Mouse (Mus musculus): ENCODE data around the gene Anapc2. TPM values are rescaled to one million over a fixed set of nuclear protein-coding genes. Genes with fewer than 3 reads are reported as not detected.
A peak's percentile ranks its signal among the peaks of the same experiment; 100 is the strongest.

Gene Anapc2
- polyA plus RNA-seq (2015; fragmentation: Nextera tagmentation; extraction: Ambion mirVana), result 134 and 136 TPM in 2 replicates

DNA sequence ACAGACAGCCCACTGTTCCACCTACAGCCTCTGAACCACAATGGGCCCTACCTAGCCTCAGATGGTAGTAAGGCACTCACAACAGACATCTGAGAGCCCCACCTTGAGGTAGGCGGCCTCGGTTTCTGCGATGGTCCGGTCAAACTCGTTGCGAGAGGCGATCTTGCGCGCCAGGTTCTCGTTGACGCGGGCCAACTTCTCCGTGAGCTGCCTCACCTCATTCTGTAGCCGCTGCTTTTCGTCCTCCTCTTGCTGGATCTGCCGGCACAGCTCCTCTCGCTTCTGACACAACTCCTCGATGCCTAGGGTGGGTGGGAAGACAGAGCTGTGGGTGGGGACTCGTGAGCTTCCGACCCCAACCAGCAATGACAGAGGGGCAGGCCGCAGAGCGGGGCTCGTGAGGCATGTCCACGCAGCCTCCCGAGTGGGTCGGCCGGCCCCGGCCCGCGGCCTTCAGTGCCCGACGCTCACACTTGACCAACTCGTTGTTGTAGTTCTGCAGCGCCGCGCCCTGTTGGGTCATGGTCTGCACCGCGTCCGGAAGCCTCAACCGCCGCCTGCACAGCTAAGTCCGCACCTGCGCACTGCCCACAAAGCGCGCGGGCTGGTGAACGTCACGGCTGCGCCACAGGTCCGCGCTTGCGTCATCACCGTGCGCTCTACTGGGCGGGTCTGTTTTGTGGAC, at the start of gene Anapc2, which contains the start of gene Ssna1:
Gene Anapc2, plus strand, starts transcription at position 652 of the 685 bp plus-strand sequence.
Gene Ssna1, minus strand, starts transcription at position 612 of the 685 bp plus-strand sequence.
- Histone ChIP-seq H3K4me3 (replicated peaks) (peak within 1 kb of the TSS; percentile 87), H3K4me1 (peaks cover 38% of the 10 kb centered on the region), H3K27ac (replicated peaks) (peak within 1 kb of the TSS; percentile 90), H3K36me3 (peaks cover 62% of the 10 kb centered on the region), H3K9me3 (replicated peaks) (no peaks in the 10 kb centered on the region), H3K4me2 (replicated peaks) (peak within 1 kb of the TSS; percentile 96), H3K9ac (peak within 1 kb of the TSS; percentile 97), H3K27me3 (no peaks in the 10 kb centered on the region)
- peak; percentile 93 for ATAC-seq (ENCODE audit: insufficient number of reproducible peaks, low FRiP score, low TSS enrichment, low read depth)
- under 1% methylated on average over 55 of the region's 55 CpGs for WGBS

DNA sequence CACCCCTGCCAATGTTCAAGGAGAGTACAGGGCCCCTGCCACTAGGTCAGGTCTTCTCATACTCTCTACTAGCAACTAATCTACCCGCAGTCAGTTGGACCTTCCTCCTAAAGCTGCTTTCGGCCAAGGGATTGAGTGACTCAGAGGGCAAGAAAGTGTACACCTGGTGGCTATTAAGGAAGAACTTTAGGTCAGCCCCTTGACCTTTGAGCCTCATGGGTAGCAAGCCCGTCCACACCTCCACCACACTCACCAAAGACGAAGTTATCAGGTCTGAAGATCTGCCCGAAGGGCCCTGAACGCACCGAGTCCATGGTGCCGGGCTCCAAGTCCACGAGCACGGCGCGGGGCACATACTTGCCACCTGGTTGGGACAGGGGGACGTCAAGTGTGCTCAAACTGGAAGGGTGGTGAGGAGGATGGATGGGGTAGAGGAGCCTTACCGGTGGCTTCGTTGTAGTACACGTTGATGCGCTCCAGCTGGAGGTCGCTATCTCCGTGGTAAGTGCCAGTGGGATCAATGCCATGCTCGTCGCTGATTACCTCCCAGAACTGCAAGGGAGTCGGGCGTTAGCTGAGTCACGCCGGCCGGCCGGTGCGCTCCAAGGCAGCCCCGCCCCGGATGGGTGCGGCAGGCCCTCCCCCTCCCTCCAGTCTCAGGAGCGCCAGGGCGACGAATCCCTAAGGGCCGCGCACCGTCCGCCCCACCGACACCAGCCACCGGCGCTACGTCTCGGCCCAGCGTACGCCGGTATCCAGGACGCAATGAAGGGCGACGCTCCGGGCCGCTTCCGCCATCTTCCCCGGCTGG, 48.4 kb upstream of the Anapc2 start:
- H3K27me3 ChIP-seq, result no peaks in the 10 kb centered on the region
- H3K4me2 ChIP-seq (replicated peaks), result peak overlapping the region; percentile 87
- peaks cover 24% of the 10 kb centered on the region for H3K4me1 ChIP-seq
- peak overlapping the region; percentile 96 for H3K4me3 ChIP-seq (replicated peaks)
- H3K9me3 ChIP-seq (replicated peaks), result no peaks in the 10 kb centered on the region
- under 1% methylated on average over 52 of the region's 53 CpGs for WGBS
- 0 out of 2 replicates have a peak, but pooled peaks cover 8% of the 10 kb centered on the region for H3K36me3 ChIP-seq
- peak overlapping the region; percentile 96 for H3K27ac ChIP-seq (replicated peaks)
- ATAC-seq (ENCODE audit: insufficient number of reproducible peaks, low FRiP score, low TSS enrichment, low read depth), result peak; percentile 16
- H3K9ac ChIP-seq, result peak overlapping the region; percentile 79

DNA sequence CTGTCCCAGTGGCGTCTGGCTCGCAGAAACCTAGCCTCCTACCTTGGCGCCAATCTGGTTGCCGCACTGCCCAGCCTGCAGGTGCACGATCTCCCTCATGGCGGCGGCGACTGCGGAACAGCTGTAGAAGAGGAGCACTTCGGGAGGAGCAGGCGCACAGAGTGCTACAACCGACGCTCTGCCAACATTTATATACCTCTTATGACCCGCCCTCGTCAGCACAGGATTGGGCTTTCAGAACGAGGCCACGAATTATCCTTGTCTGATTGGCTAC, 47.8 kb upstream of the Anapc2 start, which contains the start of gene Tubb4b:
Gene Tubb4b, minus strand, starts transcription at position 211 of the 274 bp plus-strand sequence.
- Histone ChIP-seq H3K4me2 (replicated peaks) (peak within 1 kb of the TSS; percentile 87), H3K4me3 (replicated peaks) (peak within 1 kb of the TSS; percentile 96), H3K27me3 (no peaks in the 10 kb centered on the region), H3K36me3 (0 out of 2 replicates have a peak, but pooled peaks cover 8% of the 10 kb centered on the region), H3K9me3 (replicated peaks) (no peaks in the 10 kb centered on the region), H3K4me1 (peaks cover 27% of the 10 kb centered on the region), H3K27ac (replicated peaks) (peak within 1 kb of the TSS; percentile 97), H3K9ac (peak within 1 kb of the TSS; percentile 79)
- ATAC-seq (ENCODE audit: insufficient number of reproducible peaks, low FRiP score, low TSS enrichment, low read depth), result no peak
- WGBS, result under 1% methylated on average over 17 of the region's 17 CpGs

DNA sequence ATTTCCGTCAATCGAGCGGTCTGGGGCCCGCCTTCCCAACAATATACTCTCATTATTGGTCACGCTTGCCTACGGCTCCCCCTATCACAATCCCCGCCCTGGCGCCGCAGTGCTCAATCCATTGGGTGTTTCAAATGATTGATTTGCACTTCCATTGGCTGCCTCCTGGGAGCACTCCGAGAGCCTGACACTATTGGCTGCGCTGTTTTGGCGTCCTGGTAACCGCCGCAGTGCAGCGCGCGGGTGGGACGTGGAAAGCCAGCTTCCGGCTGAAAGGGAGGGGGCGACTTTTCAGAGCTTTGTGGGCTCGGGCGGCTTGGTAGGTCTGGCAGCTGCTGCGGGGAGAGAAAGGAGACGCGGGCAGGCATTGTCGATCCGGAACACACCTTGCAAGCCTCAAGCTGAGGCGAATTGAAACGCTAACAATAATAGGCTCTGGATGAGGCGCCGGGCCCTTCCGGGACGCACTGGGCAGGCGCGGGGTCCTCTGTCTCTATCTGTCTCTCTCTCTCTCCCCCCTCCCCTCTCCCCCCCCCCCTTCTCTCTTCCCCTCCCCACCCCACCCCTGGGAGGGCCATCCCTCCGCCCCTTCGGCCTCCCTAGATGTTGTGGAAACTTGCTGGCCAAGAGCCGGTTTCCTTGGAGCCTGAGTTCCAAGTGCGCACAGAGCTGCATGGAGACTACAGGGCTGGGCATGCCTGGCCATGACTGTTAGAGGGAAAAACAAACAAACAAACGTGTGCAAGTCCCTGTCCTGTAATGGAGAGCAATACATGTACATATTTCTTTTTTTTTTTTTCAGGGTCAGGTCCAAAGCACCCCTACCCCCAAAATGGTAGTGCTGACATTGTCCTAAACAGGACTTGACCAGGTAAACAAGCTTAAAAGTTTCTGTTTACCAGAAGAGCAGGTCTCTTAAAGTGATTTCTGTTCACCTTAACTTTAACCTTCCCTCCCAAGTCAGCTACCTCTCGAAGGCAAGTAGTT, 47.2 kb upstream of the Anapc2 start:
- no peaks in the 10 kb centered on the region for H3K27me3 ChIP-seq
- ATAC-seq (ENCODE audit: insufficient number of reproducible peaks, low FRiP score, low TSS enrichment, low read depth), result peak; percentile 96
- peak overlapping the region; percentile 97 for H3K27ac ChIP-seq (replicated peaks)
- whole genome bisulfite sequencing, result 2% methylated on average over 41 of the region's 41 CpGs
- 0 out of 2 replicates have a peak overlapping the region, but pooled peaks have one; percentile 16 for H3K9ac ChIP-seq
- peak overlapping the region; percentile 96 for H3K4me3 ChIP-seq (replicated peaks)
- H3K36me3 ChIP-seq, result 0 out of 2 replicates have a peak, but pooled peaks cover 8% of the 10 kb centered on the region
- peak overlapping the region; percentile 47 for H3K4me2 ChIP-seq (replicated peaks)
- H3K4me1 ChIP-seq, result peaks cover 27% of the 10 kb centered on the region
- no peaks in the 10 kb centered on the region for H3K9me3 ChIP-seq (replicated peaks)

DNA sequence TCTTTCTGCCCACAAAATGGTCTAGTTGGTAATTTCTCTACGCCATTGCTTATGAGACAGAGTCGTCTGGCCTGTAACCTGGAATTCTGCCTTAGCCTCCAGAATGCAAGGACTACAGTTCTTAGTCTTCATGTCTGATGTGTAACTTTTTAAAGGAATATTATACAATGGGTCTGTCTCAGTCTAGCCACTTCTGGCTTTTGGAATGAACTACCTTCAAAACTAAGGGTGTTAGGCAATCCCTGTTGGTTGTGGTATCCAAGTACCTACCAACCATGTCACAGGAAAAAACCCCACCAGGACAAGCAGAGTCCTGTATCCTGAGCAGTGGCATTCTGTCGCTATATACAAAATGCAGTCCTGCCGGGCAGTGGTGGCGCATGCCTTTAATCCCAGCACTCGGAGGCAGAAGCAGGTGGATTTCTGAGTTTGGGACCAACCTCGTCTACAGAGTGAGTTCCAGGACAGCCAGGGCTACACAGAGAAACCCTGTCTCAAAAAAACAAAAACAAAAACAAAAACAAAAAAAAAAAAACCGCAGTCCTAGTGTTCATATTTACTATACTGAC, 46.4 kb upstream of the Anapc2 start:
- H3K27ac ChIP-seq (replicated peaks), result peak overlapping the region; percentile 97
- H3K36me3 ChIP-seq, result 0 out of 2 replicates have a peak, but pooled peaks cover 8% of the 10 kb centered on the region
- ATAC-seq (ENCODE audit: insufficient number of reproducible peaks, low FRiP score, low TSS enrichment, low read depth), result no peak
- H3K4me1 ChIP-seq, result peaks cover 27% of the 10 kb centered on the region
- peak overlapping the region; percentile 47 for H3K4me2 ChIP-seq (replicated peaks)
- H3K9ac ChIP-seq, result no peak overlapping the region
- 73% methylated on average over 8 of the region's 8 CpGs for WGBS
- peak overlapping the region; percentile 96; the same call in 1 of the 2 replicates for H3K4me3 ChIP-seq (replicated peaks)
- H3K9me3 ChIP-seq (replicated peaks), result no peaks in the 10 kb centered on the region
- H3K27me3 ChIP-seq, result 0 out of 2 replicates have a peak, but pooled peaks cover 5% of the 10 kb centered on the region

DNA sequence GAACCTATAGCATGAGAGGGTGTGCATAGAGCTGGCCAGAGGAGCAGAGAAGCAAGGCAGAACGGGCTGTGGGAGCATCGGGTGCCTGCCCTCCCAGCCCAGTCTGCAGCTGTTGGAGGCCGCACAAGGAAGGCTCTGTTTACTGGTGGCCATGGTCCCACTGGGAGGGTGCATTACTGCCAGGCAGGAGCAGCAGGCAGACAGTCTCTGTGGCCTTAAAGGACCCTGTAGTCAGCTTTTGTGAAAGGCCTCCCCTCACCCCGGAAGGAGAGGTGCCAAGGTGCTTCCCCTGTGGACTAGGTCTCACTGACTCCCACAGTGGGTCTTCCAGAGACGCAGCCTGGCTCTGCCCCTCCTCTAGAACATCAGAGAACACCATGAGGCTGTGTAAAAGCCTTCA, 45.4 kb upstream of the Anapc2 start:
- H3K36me3 ChIP-seq, result 0 out of 2 replicates have a peak, but pooled peaks cover 1% of the 10 kb centered on the region
- no peak overlapping the region for H3K4me3 ChIP-seq (replicated peaks)
- H3K4me2 ChIP-seq (replicated peaks), result no peak overlapping the region
- no peak overlapping the region for H3K9ac ChIP-seq
- H3K27ac ChIP-seq (replicated peaks), result no peak overlapping the region
- peaks cover 27% of the 10 kb centered on the region for H3K4me1 ChIP-seq
- WGBS, result 78% methylated on average over 5 of the region's 5 CpGs
- ATAC-seq (ENCODE audit: insufficient number of reproducible peaks, low FRiP score, low TSS enrichment, low read depth), result no peak
- H3K27me3 ChIP-seq, result peaks cover 8% of the 10 kb centered on the region; the same call in 1 of the 2 replicates
- H3K9me3 ChIP-seq (replicated peaks), result no peaks in the 10 kb centered on the region

DNA sequence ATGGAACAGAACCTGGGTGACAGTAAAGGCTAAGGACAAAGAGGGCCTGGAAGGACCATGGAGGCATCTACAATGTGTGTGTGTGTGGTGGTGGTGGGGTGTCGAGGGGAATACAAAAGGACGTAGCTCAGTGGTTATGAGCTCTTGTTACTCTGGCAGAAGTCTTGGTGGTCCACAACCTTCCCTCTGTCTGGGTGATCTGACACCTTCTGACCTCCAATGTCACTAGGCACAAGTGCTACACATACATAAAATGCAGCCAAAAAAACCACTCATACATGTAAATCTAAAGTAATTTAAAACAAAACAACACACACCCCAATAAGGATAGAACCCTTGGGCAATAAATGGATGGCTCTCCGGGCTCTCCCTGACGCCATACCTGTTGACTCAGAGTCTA, 44.9 kb upstream of the Anapc2 start:
- no peak for ATAC-seq (ENCODE audit: insufficient number of reproducible peaks, low FRiP score, low TSS enrichment, low read depth)
- Histone ChIP-seq H3K4me3 (replicated peaks) (no peak overlapping the region), H3K27ac (replicated peaks) (no peak overlapping the region), H3K9ac (no peak overlapping the region), H3K4me1 (peaks cover 27% of the 10 kb centered on the region), H3K9me3 (replicated peaks) (no peaks in the 10 kb centered on the region), H3K4me2 (replicated peaks) (no peak overlapping the region), H3K27me3 (peaks cover 8% of the 10 kb centered on the region; the same call in 1 of the 2 replicates), H3K36me3 (no peaks in the 10 kb centered on the region)
- WGBS, result over 99% methylated on average over 4 of the region's 4 CpGs

DNA sequence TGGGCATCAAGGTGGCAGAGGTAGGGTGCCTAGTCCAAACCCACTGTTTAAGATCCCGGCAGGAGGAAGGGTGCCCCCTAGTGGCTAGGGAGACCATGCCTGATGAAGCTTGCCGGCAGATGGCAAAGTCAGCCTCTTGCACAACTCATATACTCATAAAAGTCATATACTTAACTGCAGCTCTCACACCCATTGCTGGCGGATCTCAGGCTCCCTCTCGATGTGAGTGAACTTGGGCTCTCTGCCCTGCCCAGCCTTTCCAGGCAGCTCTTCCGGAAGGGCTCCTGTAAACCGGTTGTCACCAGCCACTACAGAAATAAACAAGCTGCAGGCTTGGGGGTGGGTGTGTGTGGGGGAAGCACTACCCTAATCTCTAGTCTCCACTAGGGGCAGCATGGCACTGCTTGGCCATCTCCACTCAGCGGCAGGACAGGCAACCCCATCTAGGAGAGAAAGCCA, 43.8 kb upstream of the Anapc2 start:
- Histone ChIP-seq H3K27me3 (peaks cover 8% of the 10 kb centered on the region; the same call in 1 of the 2 replicates), H3K4me1 (peaks cover 22% of the 10 kb centered on the region), H3K27ac (replicated peaks) (peak overlapping the region; percentile 78), H3K4me2 (replicated peaks) (peak overlapping the region; percentile 46), H3K9me3 (replicated peaks) (no peaks in the 10 kb centered on the region), H3K36me3 (no peaks in the 10 kb centered on the region), H3K4me3 (replicated peaks) (peak overlapping the region; percentile 29), H3K9ac (0 out of 2 replicates have a peak overlapping the region, but pooled peaks have one; percentile 21)
- ATAC-seq (ENCODE audit: insufficient number of reproducible peaks, low FRiP score, low TSS enrichment, low read depth), result no peak
- 2% methylated on average over 7 of the region's 7 CpGs for WGBS

DNA sequence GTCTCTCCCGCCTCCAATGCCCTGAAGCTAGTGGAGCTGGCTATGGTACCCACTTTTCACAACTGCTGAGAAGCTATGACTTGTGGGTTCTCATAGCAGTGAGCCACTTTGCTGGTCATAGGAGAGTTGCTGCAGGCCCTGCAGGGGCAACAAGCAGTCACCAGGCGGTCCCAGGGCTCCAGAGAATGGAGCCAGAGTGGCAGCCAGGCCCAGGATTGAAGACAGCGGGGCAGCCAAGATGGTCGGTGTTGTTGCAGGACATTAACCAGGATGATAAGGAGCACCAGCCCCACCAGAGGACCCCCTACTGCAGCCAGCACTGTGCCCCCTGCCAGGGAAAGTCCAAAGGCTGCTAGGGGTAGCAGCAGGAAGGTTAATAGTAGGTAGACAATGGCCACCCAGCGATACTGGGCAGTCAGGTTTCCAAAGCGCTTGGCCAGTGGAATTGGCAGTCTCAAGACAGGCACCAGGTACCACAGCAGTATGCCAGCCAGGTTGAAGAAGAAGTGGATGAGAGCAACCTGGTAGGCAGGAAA, 43.2 kb upstream of the Anapc2 start:
- ATAC-seq (ENCODE audit: insufficient number of reproducible peaks, low FRiP score, low TSS enrichment, low read depth), result no peak
- Histone ChIP-seq H3K9ac (no peak overlapping the region), H3K27ac (replicated peaks) (no peak overlapping the region; the same call in 1 of the 2 replicates), H3K4me2 (replicated peaks) (peak overlapping the region; percentile 46), H3K9me3 (replicated peaks) (no peaks in the 10 kb centered on the region), H3K4me3 (replicated peaks) (no peak overlapping the region; the same call in 1 of the 2 replicates), H3K27me3 (peaks cover 11% of the 10 kb centered on the region; the same call in 1 of the 2 replicates), H3K4me1 (peaks cover 19% of the 10 kb centered on the region), H3K36me3 (no peaks in the 10 kb centered on the region)
- 70% methylated on average over 6 of the region's 6 CpGs for WGBS

DNA sequence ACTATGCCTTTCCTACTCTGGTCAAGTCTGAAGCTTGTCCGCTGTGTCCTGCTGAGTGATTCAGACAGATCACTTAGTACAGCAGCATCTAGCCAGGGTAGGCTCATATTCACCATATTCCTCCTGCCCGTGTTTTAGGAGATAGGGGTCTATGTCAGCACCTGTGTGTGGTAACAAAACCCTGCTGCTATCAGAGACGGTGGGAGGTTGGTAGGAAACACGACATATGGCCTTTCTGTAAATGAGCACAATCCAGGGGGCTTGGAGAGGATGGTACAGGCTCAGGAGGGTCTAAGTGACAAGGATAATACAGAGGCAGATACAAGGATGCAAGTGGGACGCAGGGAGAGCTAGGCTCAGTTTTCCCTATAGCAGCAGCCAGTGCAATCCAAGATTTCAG, 42.7 kb upstream of the Anapc2 start:
- Histone ChIP-seq H3K27ac (replicated peaks) (no peak overlapping the region), H3K9me3 (replicated peaks) (no peaks in the 10 kb centered on the region), H3K4me1 (peaks cover 19% of the 10 kb centered on the region), H3K4me3 (replicated peaks) (no peak overlapping the region), H3K4me2 (replicated peaks) (no peak overlapping the region), H3K36me3 (no peaks in the 10 kb centered on the region), H3K27me3 (peaks cover 11% of the 10 kb centered on the region; the same call in 1 of the 2 replicates), H3K9ac (no peak overlapping the region)
- 77% methylated on average over 5 of the region's 5 CpGs for WGBS
- ATAC-seq (ENCODE audit: insufficient number of reproducible peaks, low FRiP score, low TSS enrichment, low read depth), result no peak

Measured in embryonic facial prominence, embryonic 15.5 days (tissue).